Comparison of ENCODE assay signal across 10 mouse cellular contexts in genomic region chr10:60124078-60124477, GRCm38 (mm10). TPM values are rescaled to one million over a fixed set of nuclear protein-coding genes. Genes with fewer than 3 reads are reported as not detected.
A peak's percentile ranks its signal among the peaks of the same experiment; 100 is the strongest.
DNase-seq lines count a peak whose midpoint lies in the region; ATAC-seq lines count a peak whose summit lies in the region.
"Had no signal": no experiment of that assay in that cellular context is flagged by ENCODE, and none has a peak within 500 bp of the region (broad histone marks: within the 10 kb centered on the region; RNA-seq: fewer than 3 reads in every experiment).

No protein-coding gene starts in this region.

- no peak overlapping the region for H3K27ac ChIP-seq in liver, embryonic 11.5 days (ENCODE audit: low read depth, low read length)

- peak; percentile 60 to 67 for DNase-seq in cerebellum, postnatal 10 days
- no peak for DNase-seq in cerebellum, postnatal 4 days (ENCODE audit: low spot score in 2 of 2)
- DNase-seq in liver (peak; percentile 38), R1 (ENCODE audit: low read depth, low spot score) (peak; percentile 85)
- no peak for DNase-seq in liver, embryonic 11.5 days (ENCODE audit: low spot score)
- peak; percentile 40 for DNase-seq in retina, postnatal 1 day
- no peak for DNase-seq in natural killer cell, adult 2 months (ENCODE audit: low spot score in 2 of 2)
- DNase-seq in left cerebral cortex, postnatal 36 days (ENCODE audit: low spot score in 2 of 2), result no peak
- DNase-seq: right cerebral cortex, adult 18-20 months had no signal

- H3K4me2 ChIP-seq in liver, embryonic 11.5 days, result no peak overlapping the region

- H3K27me3 ChIP-seq in liver, embryonic 11.5 days (replicated peaks; ENCODE audit: control insufficient read depth, insufficient read depth, low read length), result peaks cover 3% of the 10 kb centered on the region; the same call in 1 of the 2 replicates

- no peak overlapping the region for H3K9ac ChIP-seq in liver, embryonic 11.5 days (ENCODE audit: low read depth, low read length)

- WGBS in liver, embryonic 11.5 days, result 59% methylated on average over 6 of the region's 6 CpGs

- H3K9me3 ChIP-seq in liver, embryonic 11.5 days (ENCODE audit: control insufficient read depth, low read length), result no peaks in the 10 kb centered on the region

- intact Hi-C loops in left cerebral cortex, postnatal 36 days (cut with DNase I), result no loop called here

- ATAC-seq in liver, embryonic 11.5 days (replicated peaks; ENCODE audit: low FRiP score), result no peak
- ATAC-seq: forebrain, embryonic 16.5 days had no signal

- no peaks in the 10 kb centered on the region; the same call in 1 of the 2 replicates for H3K4me1 ChIP-seq in liver, embryonic 11.5 days (replicated peaks; ENCODE audit: control insufficient read depth, insufficient read depth, low read length)

- H3K4me3 ChIP-seq in liver, embryonic 11.5 days (ENCODE audit: low read depth, low read length), result no peak overlapping the region

- no peaks in the 10 kb centered on the region for H3K36me3 ChIP-seq in liver, embryonic 11.5 days (ENCODE audit: control insufficient read depth, insufficient read depth, low read length)

RNA-seq across cellular contexts. Expression of gene Spock2, which starts 18.1 kb away (rescaled TPM):
- 0.44 and 0.52 TPM in 2 replicates for polyA plus RNA-seq in liver, embryonic 11.5 days (2014; fragmentation: Nextera tagmentation; extraction: Ambion mirVana)
- 100 to 1,000 TPM; 562 to 569 TPM for total RNA-seq in left cerebral cortex, postnatal 36 days (2021)

Comparison
In these comparisons a context has a peak if more than half of its experiments do, and no peak if none do; other contexts are left out.
1. DNase-seq: peak in cerebellum, postnatal 10 days (2 of 2), liver (single experiment), R1 (single experiment) and retina, postnatal 1 day (single experiment); none in cerebellum, postnatal 4 days (0 of 2), liver, embryonic 11.5 days (single experiment), natural killer cell, adult 2 months (0 of 2) and left cerebral cortex, postnatal 36 days (0 of 2).